Mouse (Mus musculus) embryo, embryonic 10.5 days (tissue): ENCODE results near the gene Gp9.

Source experiments
- DNase-seq: peaks from one replicate; pipeline ENCODE4 v3.0.0-alpha.2; 2015; ENCODE audit warnings: low spot score

Gp9 gene

GRCm38 (mm10) chr6:87787108-87787890 lies 9.4 kb downstream of the Gp9 start:
- no peak for DNase-seq

- no peak for DNase-seq
These were observed 10.5 kb downstream of the Gp9 start for GRCm38 (mm10) chr6:87788266-87788895.

DNA sequence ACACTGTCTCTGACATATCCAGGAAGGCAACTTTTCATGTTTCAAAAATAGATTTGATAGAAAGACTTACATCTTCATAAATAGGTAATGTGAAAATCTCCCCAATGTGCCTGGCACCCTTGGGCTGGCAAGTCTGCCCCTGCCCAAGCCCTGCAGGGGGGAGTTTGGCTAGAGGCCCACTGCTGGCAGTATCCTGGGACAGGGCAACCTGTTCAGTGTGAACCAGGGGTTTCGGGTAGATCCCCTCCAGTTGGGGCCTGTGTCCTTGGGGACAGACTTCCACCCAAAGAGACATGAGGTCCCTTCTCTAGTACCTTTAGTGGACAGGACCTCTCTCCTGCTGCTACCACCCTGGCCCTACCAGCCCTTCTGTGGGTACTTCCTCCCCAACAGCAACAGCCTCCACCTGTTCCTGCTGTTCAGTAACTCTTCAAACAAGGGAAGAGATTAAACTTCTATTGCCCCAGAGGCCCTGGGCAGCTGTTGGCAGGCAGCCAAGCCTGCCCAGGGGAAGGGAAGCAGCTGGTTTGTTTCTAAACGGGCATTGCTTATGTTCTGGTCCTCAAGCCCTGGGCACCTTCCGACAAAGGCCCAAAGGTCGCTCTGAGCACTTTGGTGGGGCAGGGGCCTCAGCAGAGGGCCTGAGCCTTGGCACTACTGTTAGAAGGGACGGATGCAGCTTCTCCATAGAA lies 11.2 kb downstream of the Gp9 start:
- no peak for DNase-seq

- no peak for DNase-seq
These were observed 11.9 kb downstream of the Gp9 start for GRCm38 (mm10) chr6:87789791-87790190.

GRCm38 (mm10) chr6:87790779-87791480 lies 13.1 kb downstream of the Gp9 start:
- DNase-seq = no peak

GRCm38 (mm10) chr6:87791826-87792225 lies 14.0 kb downstream of the Gp9 start:
- DNase-seq = no peak

DNA sequence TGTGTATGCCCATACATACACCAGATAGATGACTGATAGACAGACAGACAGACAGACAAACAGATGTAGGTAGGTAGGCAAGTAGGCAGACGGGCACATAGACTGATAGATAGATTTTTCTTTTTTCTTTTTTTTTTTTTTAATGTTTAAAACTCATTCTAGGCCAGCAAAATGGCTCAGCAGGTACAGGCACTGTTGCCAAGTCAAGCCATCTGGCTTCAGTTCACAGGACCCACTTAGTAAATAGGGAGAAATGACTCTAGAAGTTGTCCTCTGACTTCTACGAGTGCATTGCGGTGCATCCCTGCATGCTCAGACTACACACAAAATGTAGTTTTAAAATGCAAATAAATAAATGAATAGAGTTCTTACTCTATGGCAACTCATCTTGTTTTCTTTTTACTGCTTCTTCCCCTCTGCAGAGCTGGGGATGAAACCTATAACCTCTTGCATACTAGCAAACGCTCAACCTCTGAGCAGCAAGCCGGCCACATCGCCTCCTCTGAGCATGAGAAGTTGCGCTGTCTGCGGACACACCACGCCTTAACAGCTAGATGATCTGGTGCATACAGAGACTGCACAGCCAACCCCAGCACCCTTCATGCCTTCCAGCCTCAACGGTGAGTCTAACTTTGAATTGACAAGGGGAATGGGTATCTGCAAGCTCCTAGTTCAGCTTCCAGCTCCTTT lies 16.1 kb downstream of the Gp9 start:
- no peak for DNase-seq

DNA sequence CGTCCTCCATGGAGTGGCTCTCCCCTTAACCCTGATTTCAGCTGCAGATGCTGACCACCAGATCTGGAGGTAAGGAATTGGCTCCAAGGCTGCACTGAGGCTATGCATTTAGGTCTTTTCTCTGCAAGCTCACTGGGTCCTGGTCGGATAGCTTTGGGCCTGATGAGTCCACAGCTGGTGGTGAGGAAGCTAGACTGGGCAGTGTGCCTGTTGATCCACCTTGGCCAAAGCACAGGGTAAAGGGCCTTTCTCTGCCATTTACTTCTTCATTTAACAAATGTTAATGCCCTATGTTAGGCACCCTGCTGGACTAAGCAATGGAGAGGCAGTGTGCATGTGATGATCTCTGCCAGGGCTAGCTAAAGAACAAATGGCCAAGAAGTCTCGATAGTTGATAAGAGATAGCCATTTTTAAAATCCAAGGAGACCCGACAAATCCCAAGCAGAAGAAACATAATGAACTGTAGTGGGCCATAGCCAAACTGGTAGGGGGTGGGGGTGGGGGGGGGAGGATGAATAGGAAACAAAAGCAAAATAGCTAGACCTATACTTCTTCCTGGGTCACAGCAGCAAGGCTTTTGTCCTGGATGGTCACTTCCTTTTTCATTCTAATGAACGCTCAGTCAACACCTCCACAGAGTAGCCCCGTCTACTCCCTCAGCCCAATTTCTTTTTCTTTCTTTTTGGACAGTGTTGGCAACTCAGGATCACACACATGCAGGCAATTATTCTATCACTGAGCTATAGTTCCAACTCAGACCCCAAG lies 17.7 kb downstream of the Gp9 start:
- no peak for DNase-seq

GRCm38 (mm10) chr6:87796251-87796880 lies 18.5 kb downstream of the Gp9 start:
- DNase-seq = no peak

- DNase-seq = no peak
These were observed 19.4 kb downstream of the Gp9 start for GRCm38 (mm10) chr6:87797321-87797720.

- DNase-seq = no peak
These were observed 21.7 kb downstream of the Gp9 start for GRCm38 (mm10) chr6:87799576-87799975.

DNA sequence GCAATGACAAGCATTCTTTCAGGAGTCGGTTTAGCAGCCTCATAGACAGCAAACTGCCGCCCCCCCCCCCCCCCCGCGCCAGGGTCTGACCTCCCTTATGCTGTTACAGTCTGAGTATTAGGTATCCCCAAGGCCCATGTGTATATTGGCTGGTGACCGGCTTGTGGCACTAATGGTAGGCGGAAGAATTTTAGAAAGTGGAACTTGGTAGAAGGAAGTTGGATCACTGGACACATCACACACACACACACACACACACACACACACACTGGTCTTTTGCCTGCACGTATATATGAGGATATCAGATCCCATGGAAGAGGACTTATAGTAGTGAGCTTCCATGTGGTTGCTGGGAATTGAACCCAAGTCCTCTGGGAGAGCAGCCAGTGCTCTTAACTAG lies 24.6 kb downstream of the Gp9 start:
- DNase-seq = no peak

- no peak for DNase-seq
These were observed 26.2 kb downstream of the Gp9 start for GRCm38 (mm10) chr6:87804036-87804435.

DNA sequence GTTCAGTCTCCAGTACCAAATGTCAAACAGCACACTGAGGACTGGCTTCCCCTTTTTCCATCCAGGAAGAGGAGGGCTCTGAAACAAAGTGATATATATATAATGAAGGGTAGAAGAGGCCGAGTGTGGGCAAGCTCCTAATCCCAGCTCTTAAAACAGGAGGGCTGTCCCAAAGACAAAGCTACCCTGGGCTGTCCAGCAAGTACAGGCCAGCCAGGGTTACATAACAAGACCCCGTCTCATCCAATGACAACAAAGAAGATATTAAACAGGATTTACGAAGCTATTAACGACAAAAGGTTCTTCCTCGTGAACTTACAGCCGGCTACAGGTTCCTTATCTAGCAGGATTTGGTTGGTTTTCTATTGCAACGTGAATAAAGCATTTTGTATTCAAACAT lies 27.0 kb downstream of the Gp9 start:
- no peak for DNase-seq

GRCm38 (mm10) chr6:87805448-87805847 lies 27.6 kb downstream of the Gp9 start:
- no peak for DNase-seq

- DNase-seq = no peak
These were observed 28.2 kb downstream of the Gp9 start for GRCm38 (mm10) chr6:87806028-87806427.

GRCm38 (mm10) chr6:87806857-87807256 lies 29.0 kb downstream of the Gp9 start:
- DNase-seq = no peak

DNA sequence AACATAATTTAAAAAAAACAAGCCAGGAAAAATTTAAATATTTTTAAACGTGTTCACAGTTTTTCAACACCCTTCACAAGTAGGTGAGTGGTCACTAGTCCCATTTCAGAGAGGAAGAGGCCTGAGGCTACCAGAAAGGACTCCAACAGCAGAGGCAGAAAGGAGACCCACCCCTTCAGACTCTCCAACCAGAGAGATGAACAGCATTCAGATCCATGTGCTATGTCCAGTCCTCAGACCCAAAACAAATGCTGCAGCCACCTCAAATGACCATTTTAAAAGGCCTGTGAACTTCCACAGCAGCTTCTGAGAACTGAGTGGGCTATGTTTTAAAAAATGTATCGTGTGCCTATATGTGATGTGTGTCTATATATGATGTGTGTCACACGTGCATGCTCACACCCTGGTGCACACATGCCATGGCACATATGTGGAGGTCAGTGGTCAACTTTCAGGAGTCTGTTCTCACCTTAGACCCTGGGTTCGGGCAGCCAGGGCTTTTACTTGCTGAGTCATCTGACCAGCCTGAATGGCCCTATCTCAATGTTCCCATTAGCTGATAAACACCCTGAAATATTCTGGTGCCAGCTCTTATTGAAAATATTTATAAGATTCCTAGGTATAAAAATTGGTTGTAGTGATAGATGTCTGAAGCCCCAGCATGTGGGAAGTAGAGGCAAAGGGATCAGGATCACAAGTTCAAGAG lies 30.0 kb downstream of the Gp9 start:
- no peak for DNase-seq

DNA sequence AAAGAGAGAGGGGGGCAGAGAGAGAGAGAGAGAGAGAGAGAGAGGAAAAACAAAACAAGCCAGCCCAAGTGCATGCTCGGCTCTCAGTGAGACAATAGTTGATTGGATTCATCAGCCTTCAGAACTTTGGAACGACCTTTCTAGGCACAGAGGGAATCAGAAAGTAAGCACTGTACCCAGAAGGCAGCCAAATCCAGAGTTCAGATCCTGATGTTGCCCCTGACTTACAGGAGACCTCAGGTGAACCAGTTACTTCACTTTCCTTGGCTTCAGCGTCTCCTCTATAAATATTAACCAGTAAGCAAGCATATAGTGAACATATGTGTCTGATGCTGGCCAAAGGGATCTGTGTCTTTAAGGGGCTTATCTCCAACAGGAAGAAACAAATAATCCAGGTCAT lies 30.6 kb downstream of the Gp9 start:
- no peak for DNase-seq

GRCm38 (mm10) chr6:87809144-87809543 lies 31.3 kb downstream of the Gp9 start:
- DNase-seq = no peak
